Mouse (Mus musculus) CH12F3 (cell line): ENCODE results near the gene Htr1b.

Source experiments
- in situ Hi-C: fragments of 300-500 bp; cut with MboI; formaldehyde crosslinking; loops from 2 replicates; pipeline ENCODE4 v1.14.3; 2020; ENCODE audit warnings: low sequenced_read_pairs

The Htr1b gene

GRCm38 (mm10) chr9:81633437-81633973, at the start of gene Htr1b:
TSS of gene Htr1b (minus strand) at chr9:81633828.
- in situ Hi-C loops, result no loop called here

GRCm38 (mm10) chr9:81676716-81677115, 43.1 kb upstream of the Htr1b start:
- in situ Hi-C loops, result no loop called here

- in situ Hi-C loops, result no loop called here
Measured at GRCm38 (mm10) chr9:81637486-81637885, 3.9 kb upstream of the Htr1b start.

GRCm38 (mm10) chr9:81635109-81635508, 1.5 kb upstream of the Htr1b start:
- in situ Hi-C loops, result no loop called here

- in situ Hi-C loops, result no loop called here
Measured at GRCm38 (mm10) chr9:81634163-81634562, 535 bp upstream of the Htr1b start.

GRCm38 (mm10) chr9:81632736-81633436, 742 bp downstream of the Htr1b start:
- in situ Hi-C loops, result no loop called here

- in situ Hi-C loops, result no loop called here
Measured at GRCm38 (mm10) chr9:81632191-81632735, 1.4 kb downstream of the Htr1b start.

GRCm38 (mm10) chr9:81631581-81632091, 2.0 kb downstream of the Htr1b start:
- in situ Hi-C loops, result no loop called here

- in situ Hi-C loops, result no loop called here
Measured at GRCm38 (mm10) chr9:81626899-81627606, 6.6 kb downstream of the Htr1b start.

GRCm38 (mm10) chr9:81625898-81626297, 7.7 kb downstream of the Htr1b start:
- in situ Hi-C loops, result no loop called here

- in situ Hi-C loops, result no loop called here
Measured at GRCm38 (mm10) chr9:81622873-81623272, 10.8 kb downstream of the Htr1b start.

- in situ Hi-C loops, result no loop called here
Measured at GRCm38 (mm10) chr9:81611022-81611421, 22.6 kb downstream of the Htr1b start.
